Mouse (Mus musculus): ENCODE data around the gene Ttc21a. TPM values are rescaled to one million over a fixed set of nuclear protein-coding genes. Genes with fewer than 3 reads are reported as not detected.

Ttc21a gene
- polyA plus RNA-seq, 1 experiment from 2014 or later, result 0.39 TPM

GRCm38 (mm10) chr9:119950434-119950833, 13.0 kb downstream of the Ttc21a start:
- no peaks in the 10 kb centered on the region for H3K36me3 ChIP-seq (ENCODE audit: control insufficient read depth, insufficient read depth)
- no peaks in the 10 kb centered on the region for H3K27me3 ChIP-seq (ENCODE audit: control insufficient read depth, insufficient read depth, low read length)
- ATAC-seq (replicated peaks; ENCODE audit: extremely low read depth, insufficient read depth, low FRiP score), result no peak
- no peak overlapping the region for H3K27ac ChIP-seq (ENCODE audit: low read length)
- no peak overlapping the region for H3K4me3 ChIP-seq (ENCODE audit: low read length)
- no peak overlapping the region for H3K9ac ChIP-seq (ENCODE audit: low read length)
- H3K9me3 ChIP-seq (replicated peaks; ENCODE audit: control insufficient read depth, low read length), result no peaks in the 10 kb centered on the region
- no peak overlapping the region for H3K4me2 ChIP-seq (ENCODE audit: low read depth, low read length)
- WGBS, result 56% methylated on average over 6 of the region's 6 CpGs
- H3K4me1 ChIP-seq (ENCODE audit: control insufficient read depth, insufficient read depth, low read length), result no peaks in the 10 kb centered on the region

DNA sequence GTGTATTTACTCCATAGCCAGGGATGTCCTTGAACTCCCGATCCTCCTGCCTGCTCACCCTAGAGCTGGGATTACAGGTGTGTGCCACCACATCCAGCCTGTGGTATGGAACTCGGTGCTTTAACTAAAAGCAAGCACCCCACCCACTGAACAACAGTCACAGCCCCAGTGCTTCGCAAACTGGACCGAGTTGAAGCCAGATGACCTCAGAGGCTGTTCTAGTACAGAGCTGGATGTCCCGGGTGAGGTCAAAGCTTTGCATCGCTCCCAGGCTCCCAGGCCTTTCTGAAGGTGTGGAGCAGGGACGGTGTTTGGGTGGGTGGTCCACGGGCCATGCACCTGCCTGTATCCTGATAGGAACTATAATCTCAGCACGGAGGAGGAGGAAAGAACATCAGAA, 14.0 kb downstream of the Ttc21a start:
- Histone ChIP-seq H3K4me3 (ENCODE audit: low read length) (no peak overlapping the region), H3K9me3 (replicated peaks; ENCODE audit: control insufficient read depth, low read length) (no peaks in the 10 kb centered on the region), H3K36me3 (ENCODE audit: control insufficient read depth, insufficient read depth) (no peaks in the 10 kb centered on the region), H3K27ac (ENCODE audit: low read length) (no peak overlapping the region), H3K9ac (ENCODE audit: low read length) (no peak overlapping the region), H3K4me1 (ENCODE audit: control insufficient read depth, insufficient read depth, low read length) (no peaks in the 10 kb centered on the region), H3K4me2 (ENCODE audit: low read depth, low read length) (no peak overlapping the region), H3K27me3 (ENCODE audit: control insufficient read depth, insufficient read depth, low read length) (no peaks in the 10 kb centered on the region)
- WGBS, result 78% methylated on average over 9 of the region's 9 CpGs
- no peak for ATAC-seq (replicated peaks; ENCODE audit: extremely low read depth, insufficient read depth, low FRiP score)

GRCm38 (mm10) chr9:119958835-119959234, 21.4 kb downstream of the Ttc21a start:
- WGBS, result 61% methylated on average over 9 of the region's 9 CpGs
- no peak overlapping the region for H3K4me2 ChIP-seq (ENCODE audit: low read depth, low read length)
- H3K4me3 ChIP-seq (ENCODE audit: low read length), result no peak overlapping the region
- H3K36me3 ChIP-seq (ENCODE audit: control insufficient read depth, insufficient read depth), result no peaks in the 10 kb centered on the region
- ATAC-seq (replicated peaks; ENCODE audit: extremely low read depth, insufficient read depth, low FRiP score), result no peak
- no peaks in the 10 kb centered on the region for H3K27me3 ChIP-seq (ENCODE audit: control insufficient read depth, insufficient read depth, low read length)
- peaks cover 11% of the 10 kb centered on the region for H3K4me1 ChIP-seq (ENCODE audit: control insufficient read depth, insufficient read depth, low read length)
- H3K9me3 ChIP-seq (replicated peaks; ENCODE audit: control insufficient read depth, low read length), result no peaks in the 10 kb centered on the region
- H3K27ac ChIP-seq (ENCODE audit: low read length), result no peak overlapping the region
- no peak overlapping the region for H3K9ac ChIP-seq (ENCODE audit: low read length)

DNA sequence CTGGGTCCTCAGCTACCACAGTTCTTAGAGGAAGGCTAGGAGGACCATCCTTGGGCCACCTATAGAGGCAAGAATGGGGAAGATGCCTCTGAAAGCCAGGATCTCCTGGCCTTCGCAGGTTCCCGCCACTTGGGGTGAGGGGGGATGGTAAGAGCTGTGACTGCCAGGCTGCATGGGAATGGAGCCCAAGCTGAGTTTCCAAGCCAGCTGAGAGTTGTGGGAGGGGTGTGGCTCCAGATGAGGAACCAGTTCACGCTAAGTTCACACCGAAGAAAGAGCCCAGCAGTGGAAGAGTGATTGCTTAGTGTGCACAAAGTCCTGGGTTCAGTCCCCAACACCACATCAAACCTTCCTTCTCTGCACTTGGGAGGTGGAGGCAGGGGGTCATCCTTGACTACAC, 24.8 kb downstream of the Ttc21a start:
- 50% methylated on average over 4 of the region's 4 CpGs for WGBS
- Histone ChIP-seq H3K4me1 (ENCODE audit: control insufficient read depth, insufficient read depth, low read length) (peaks cover 11% of the 10 kb centered on the region), H3K9ac (ENCODE audit: low read length) (no peak overlapping the region), H3K9me3 (replicated peaks; ENCODE audit: control insufficient read depth, low read length) (no peaks in the 10 kb centered on the region), H3K4me2 (ENCODE audit: low read depth, low read length) (peak overlapping the region; percentile 63), H3K27me3 (ENCODE audit: control insufficient read depth, insufficient read depth, low read length) (no peaks in the 10 kb centered on the region), H3K36me3 (ENCODE audit: control insufficient read depth, insufficient read depth) (no peaks in the 10 kb centered on the region), H3K27ac (ENCODE audit: low read length) (no peak overlapping the region), H3K4me3 (ENCODE audit: low read length) (no peak overlapping the region)
- no peak for ATAC-seq (replicated peaks; ENCODE audit: extremely low read depth, insufficient read depth, low FRiP score)

DNA sequence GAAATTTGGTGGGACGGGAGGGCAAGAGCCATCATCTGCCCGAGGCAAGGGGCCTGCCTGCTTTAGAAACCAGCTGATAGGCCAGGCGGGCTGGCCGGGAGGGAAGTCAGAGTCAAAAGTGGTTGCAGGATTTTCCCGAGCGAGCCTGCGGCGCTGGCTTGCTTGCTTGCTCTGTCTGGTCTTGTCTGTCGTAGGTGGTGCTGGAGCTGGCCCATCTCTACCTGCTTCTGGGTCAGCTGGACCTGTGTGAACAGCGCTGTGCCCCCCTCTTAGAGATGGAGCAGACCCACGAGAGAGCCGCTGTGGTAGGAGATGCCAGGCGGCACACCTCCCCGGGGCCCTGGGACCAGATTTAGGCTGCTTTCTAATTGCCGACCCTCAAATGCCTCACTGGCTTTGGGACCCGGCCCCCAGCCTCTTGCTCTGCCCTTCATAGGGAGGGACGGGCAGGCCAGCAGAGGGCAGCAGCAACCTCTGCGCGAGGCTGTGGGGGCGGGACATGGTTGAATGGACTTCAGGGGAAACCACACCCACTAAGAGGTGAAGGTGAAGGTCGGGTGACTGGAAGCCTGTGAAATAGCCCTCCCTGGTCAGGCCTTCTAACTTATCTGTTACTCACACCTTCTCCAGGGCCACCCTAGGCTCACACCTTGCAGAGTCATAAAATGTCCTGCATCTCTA, 25.7 kb downstream of the Ttc21a start:
- Histone ChIP-seq H3K9ac (ENCODE audit: low read length) (peak overlapping the region; percentile 67), H3K4me1 (ENCODE audit: control insufficient read depth, insufficient read depth, low read length) (peaks cover 11% of the 10 kb centered on the region), H3K27ac (ENCODE audit: low read length) (peak overlapping the region; percentile 24), H3K36me3 (ENCODE audit: control insufficient read depth, insufficient read depth) (no peaks in the 10 kb centered on the region), H3K9me3 (replicated peaks; ENCODE audit: control insufficient read depth, low read length) (no peaks in the 10 kb centered on the region), H3K27me3 (ENCODE audit: control insufficient read depth, insufficient read depth, low read length) (no peaks in the 10 kb centered on the region), H3K4me3 (ENCODE audit: low read length) (peak overlapping the region; percentile 32; the same call in 1 of the 2 replicates), H3K4me2 (ENCODE audit: low read depth, low read length) (peak overlapping the region; percentile 63)
- WGBS, result 8% methylated on average over 21 of the region's 21 CpGs
- ATAC-seq (replicated peaks; ENCODE audit: extremely low read depth, insufficient read depth, low FRiP score), result peak; percentile 82

- WGBS, result 63% methylated on average over 3 of the region's 3 CpGs
- Histone ChIP-seq H3K4me3 (ENCODE audit: low read length) (no peak overlapping the region), H3K9me3 (replicated peaks; ENCODE audit: control insufficient read depth, low read length) (no peaks in the 10 kb centered on the region), H3K4me2 (ENCODE audit: low read depth, low read length) (no peak overlapping the region), H3K4me1 (ENCODE audit: control insufficient read depth, insufficient read depth, low read length) (peaks cover 14% of the 10 kb centered on the region), H3K9ac (ENCODE audit: low read length) (no peak overlapping the region), H3K27me3 (ENCODE audit: control insufficient read depth, insufficient read depth, low read length) (no peaks in the 10 kb centered on the region), H3K27ac (ENCODE audit: low read length) (peak overlapping the region; percentile 73), H3K36me3 (ENCODE audit: control insufficient read depth, insufficient read depth) (no peaks in the 10 kb centered on the region)
- peak; percentile 68 for ATAC-seq (replicated peaks; ENCODE audit: extremely low read depth, insufficient read depth, low FRiP score)
These were observed 26.8 kb downstream of the Ttc21a start for GRCm38 (mm10) chr9:119964206-119964605.

- 58% methylated on average over 3 of the region's 3 CpGs for WGBS
- Histone ChIP-seq H3K27me3 (ENCODE audit: control insufficient read depth, insufficient read depth, low read length) (no peaks in the 10 kb centered on the region), H3K4me1 (ENCODE audit: control insufficient read depth, insufficient read depth, low read length) (peaks cover 21% of the 10 kb centered on the region), H3K4me2 (ENCODE audit: low read depth, low read length) (no peak overlapping the region), H3K4me3 (ENCODE audit: low read length) (no peak overlapping the region), H3K9ac (ENCODE audit: low read length) (no peak overlapping the region), H3K27ac (ENCODE audit: low read length) (no peak overlapping the region), H3K36me3 (ENCODE audit: control insufficient read depth, insufficient read depth) (no peaks in the 10 kb centered on the region), H3K9me3 (replicated peaks; ENCODE audit: control insufficient read depth, low read length) (no peaks in the 10 kb centered on the region)
- ATAC-seq (replicated peaks; ENCODE audit: extremely low read depth, insufficient read depth, low FRiP score), result no peak
These were observed 27.8 kb downstream of the Ttc21a start for GRCm38 (mm10) chr9:119965186-119965585.

GRCm38 (mm10) chr9:119966221-119966910, 29.0 kb downstream of the Ttc21a start:
- ATAC-seq (replicated peaks; ENCODE audit: extremely low read depth, insufficient read depth, low FRiP score), result no peak
- H3K27me3 ChIP-seq (ENCODE audit: control insufficient read depth, insufficient read depth, low read length), result no peaks in the 10 kb centered on the region
- no peak overlapping the region for H3K9ac ChIP-seq (ENCODE audit: low read length)
- no peaks in the 10 kb centered on the region for H3K9me3 ChIP-seq (replicated peaks; ENCODE audit: control insufficient read depth, low read length)
- 88% methylated on average over 26 of the region's 26 CpGs for WGBS
- no peaks in the 10 kb centered on the region for H3K36me3 ChIP-seq (ENCODE audit: control insufficient read depth, insufficient read depth)
- H3K4me2 ChIP-seq (ENCODE audit: low read depth, low read length), result no peak overlapping the region
- H3K27ac ChIP-seq (ENCODE audit: low read length), result no peak overlapping the region
- H3K4me3 ChIP-seq (ENCODE audit: low read length), result no peak overlapping the region
- H3K4me1 ChIP-seq (ENCODE audit: control insufficient read depth, insufficient read depth, low read length), result peaks cover 31% of the 10 kb centered on the region

DNA sequence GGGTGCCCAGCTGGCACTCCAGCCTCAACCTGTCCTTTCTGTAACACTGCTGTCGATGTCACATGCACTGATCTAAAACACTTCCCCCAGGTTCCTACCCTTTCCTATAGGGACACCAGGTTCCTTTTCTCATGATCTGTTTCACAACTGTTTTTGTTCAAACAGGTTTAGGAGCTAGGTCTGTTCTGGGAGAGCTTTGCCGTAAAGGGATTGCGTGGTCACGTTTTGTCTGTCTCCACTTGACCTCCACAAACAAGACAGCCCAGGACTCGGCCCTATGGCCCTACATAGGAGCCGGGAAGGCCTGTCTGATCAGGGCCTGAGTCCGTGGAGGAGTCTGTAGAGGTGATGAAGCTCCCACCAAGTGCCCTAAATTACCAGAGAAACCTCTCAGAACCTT, 32.4 kb downstream of the Ttc21a start:
- Histone ChIP-seq H3K9me3 (replicated peaks; ENCODE audit: control insufficient read depth, low read length) (no peaks in the 10 kb centered on the region), H3K27me3 (ENCODE audit: control insufficient read depth, insufficient read depth, low read length) (no peaks in the 10 kb centered on the region), H3K9ac (ENCODE audit: low read length) (no peak overlapping the region), H3K27ac (ENCODE audit: low read length) (peak overlapping the region; percentile 61; the same call in 1 of the 2 replicates), H3K4me1 (ENCODE audit: control insufficient read depth, insufficient read depth, low read length) (peaks cover 20% of the 10 kb centered on the region), H3K4me3 (ENCODE audit: low read length) (no peak overlapping the region), H3K36me3 (ENCODE audit: control insufficient read depth, insufficient read depth) (peaks cover 23% of the 10 kb centered on the region), H3K4me2 (ENCODE audit: low read depth, low read length) (no peak overlapping the region)
- no peak for ATAC-seq (replicated peaks; ENCODE audit: extremely low read depth, insufficient read depth, low FRiP score)
- 77% methylated on average over 7 of the region's 7 CpGs for WGBS

Data from heart, embryonic 16.5 days (tissue).